10 mouse cellular contexts compared by ENCODE assay signal in the genomic region with DNA sequence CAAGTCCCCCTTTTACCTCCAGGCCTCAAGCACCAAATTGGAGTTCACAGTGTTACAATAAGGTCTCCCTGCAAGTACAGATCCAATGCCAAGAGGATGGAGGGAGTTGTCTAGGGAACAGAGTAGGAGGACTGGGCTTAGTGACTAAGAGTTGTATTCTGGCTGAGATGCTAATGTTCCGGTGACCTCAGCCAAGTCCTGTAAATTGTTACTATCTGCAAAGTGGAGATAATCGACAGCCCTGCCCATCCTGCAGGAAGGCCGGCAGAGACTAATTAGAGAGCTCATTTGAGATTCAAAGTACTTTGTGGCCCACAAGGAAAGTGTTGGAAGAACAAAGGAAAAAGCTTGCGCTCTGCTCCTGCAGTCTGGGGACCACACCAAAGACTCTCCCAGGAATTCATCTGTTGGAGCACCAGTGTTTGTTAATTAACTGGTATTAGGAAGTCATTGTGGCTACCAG.
DNase-seq lines count a peak whose midpoint lies in the region; ATAC-seq lines count a peak whose summit lies in the region.
"Had no signal": no experiment of that assay in that cellular context is flagged by ENCODE, and none has a peak within 500 bp of the region (broad histone marks: within the 10 kb centered on the region; RNA-seq: fewer than 3 reads in every experiment).

No protein-coding gene starts in this region.

- no peak for DNase-seq in frontal cortex, postnatal 25 days (ENCODE audit: low spot score in 2 of 2)
- peak; percentile 22 to 33 for DNase-seq in urinary bladder, postnatal 36 days (ENCODE audit: low spot score in 2 of 2)
- no peak for DNase-seq in urinary bladder, postnatal 4 days (ENCODE audit: low spot score in 2 of 2)
- no peak for DNase-seq in layer of hippocampus, postnatal 25 days (ENCODE audit: extremely low spot score in 1 of 2, low spot score in 1 of 2)
- no peak for DNase-seq in B cell, adult 2 months
- DNase-seq: cerebellum, adult 18-20 months; spleen, adult 18-20 months had no signal

- peak; percentile 31; the same call in 1 of the 2 replicates for ATAC-seq in frontal cortex, adult (ENCODE audit: low TSS enrichment)
- ATAC-seq in megakaryocyte progenitor cell, adult 5-6 weeks (replicated peaks; ENCODE audit: poor library complexity), result 0 out of 2 replicates have a peak, but pooled peaks have one; percentile 42
- ATAC-seq in granulocyte monocyte progenitor cell, adult 5-6 weeks (replicated peaks; ENCODE audit: poor library complexity, severe bottlenecking), result no peak

Comparison
In these comparisons a context has a peak if more than half of its experiments do, and no peak if none do; other contexts are left out.
1. DNase-seq: peak in urinary bladder, postnatal 36 days (2 of 2); none in frontal cortex, postnatal 25 days (0 of 2), urinary bladder, postnatal 4 days (0 of 2), layer of hippocampus, postnatal 25 days (0 of 2) and B cell, adult 2 months (0 of 2).